Mouse (Mus musculus) heart, adult 9 months (tissue): ENCODE results near the gene Adamts2.

ENCODE experiments used
- DNase-seq, 2 experiments: peaks; one replicate each; pipeline ENCODE4 v3.0.0; 2022; ENCODE audit warnings: low spot score in 2 of 2

Gene Adamts2

GRCm38 (mm10) chr11:50845951-50846350 lies 244.1 kb downstream of the Adamts2 start:
- no peak for DNase-seq

GRCm38 (mm10) chr11:50847047-50847446 lies 245.2 kb downstream of the Adamts2 start:
- DNase-seq: no peak

GRCm38 (mm10) chr11:50848520-50849137 lies 246.7 kb downstream of the Adamts2 start:
- no peak for DNase-seq

GRCm38 (mm10) chr11:50849310-50849709 lies 247.4 kb downstream of the Adamts2 start:
- DNase-seq: no peak

- no peak for DNase-seq
Observed at GRCm38 (mm10) chr11:50850177-50850735, 248.4 kb downstream of the Adamts2 start, which contains the start of gene Grm6. Gene Grm6, plus strand, starts transcription at chr11:50850685.

GRCm38 (mm10) chr11:50850989-50851601 lies 249.2 kb downstream of the Adamts2 start:
- DNase-seq: no peak
